Mouse (Mus musculus): ENCODE measurements at regions not wholly inside any gene's neighbourhood (a gene's known extent, or its start where the extent isn't known, plus 50 kb on each side); places are given as distances from the start of the nearest gene placed in this dataset.

- TF ChIP-seq POLR2A (IDR thresholded peaks at IDR 0.05; ENCODE audit: borderline replicate concordance, insufficient read depth, low read length), result no peak
- TF ChIP-seq CTCF (IDR thresholded peaks at IDR 0.05; ENCODE audit: borderline replicate concordance, insufficient read depth, low read depth, low read length), result no peak
Measured at GRCm38 (mm10) chr3:21293308-21293707, 783.1 kb upstream of the Tbl1xr1 start.
